Mouse (Mus musculus) testis, adult 2 months (tissue): ENCODE data around the gene Gm28053.

Source experiments
- CTCF ChIP-seq: fragments of 200-500 bp; IDR thresholded peaks from 2 replicates; pipeline ENCODE4 v1.5.1; 2012; ENCODE audit warnings: low read depth, mild to moderate bottlenecking, inconsistent platforms, low read length, moderate library complexity; ENCODE audit not compliant: control insufficient read depth, insufficient read depth, insufficient replicate concordance
- POLR2A ChIP-seq: fragments of 200-500 bp; IDR thresholded peaks from 2 replicates; pipeline ENCODE4 v1.6.1; 2012; ENCODE audit warnings: low read depth, mild to moderate bottlenecking, inconsistent platforms, low read length, moderate library complexity; ENCODE audit not compliant: control insufficient read depth

DNA sequence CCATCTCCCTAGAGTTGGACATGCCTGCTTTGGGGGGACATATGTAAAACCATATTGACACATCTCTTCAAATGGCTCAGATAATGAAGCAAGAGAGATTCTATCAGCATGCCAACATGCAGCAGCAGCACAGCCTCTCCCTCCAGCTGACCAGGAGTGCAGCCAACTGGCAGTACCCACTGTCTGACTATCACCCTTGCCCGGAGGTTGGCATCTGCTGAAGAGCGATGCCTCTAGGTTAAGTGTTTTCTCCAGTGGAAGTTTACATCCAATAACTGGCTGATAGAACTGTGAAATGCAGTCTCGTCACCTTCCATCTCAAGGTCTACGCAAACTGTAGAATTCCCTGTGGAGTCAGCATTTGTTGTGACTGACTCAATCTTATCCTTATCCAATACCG lies 19.3 kb downstream of the Gm28053 start:
- TF ChIP-seq CTCF (no peak), POLR2A (no peak)
